Mouse (Mus musculus) stomach, postnatal 0 days (tissue): ENCODE measurements around the gene Zfp385b. TPM values are rescaled to one million over a fixed set of nuclear protein-coding genes. Genes with fewer than 3 reads are reported as not detected.

Experiments
- ATAC-seq: fragments of 200-750 bp; cut with Nextera tagmentation; 2 replicates; pipeline ENCODE4 v1.8.0; 2017; ENCODE audit not compliant: low FRiP score, low TSS enrichment
- DNase-seq: peaks from one replicate; pipeline ENCODE4 v3.0.0-alpha.2; 2016; ENCODE audit warnings: low spot score
- H3K27ac ChIP-seq: fragments of 300-500 bp; sonication (generic); replicated peaks from 2 replicates; pipeline ENCODE4 v1.5.1; 2014; ENCODE audit warnings: mild to moderate bottlenecking, control low read depth
- H3K27me3 ChIP-seq: fragments of 300-500 bp; sonication (generic); 2 replicates; pipeline ENCODE4 v1.6.1; 2014; ENCODE audit warnings: low read length; ENCODE audit not compliant: control insufficient read depth, insufficient read depth
- H3K36me3 ChIP-seq: fragments of 300-500 bp; sonication (generic); 2 replicates; pipeline ENCODE4 v1.6.1; 2014; ENCODE audit warnings: low read length, mixed read lengths; ENCODE audit not compliant: control insufficient read depth, insufficient read depth
- H3K4me1 ChIP-seq: fragments of 300-500 bp; sonication (generic); replicated peaks from 2 replicates; pipeline ENCODE4 v1.6.1; 2014; ENCODE audit warnings: antibody characterized with exemption; ENCODE audit not compliant: control insufficient read depth, insufficient read depth
- H3K4me2 ChIP-seq: fragments of 300-500 bp; sonication (generic); replicated peaks from 2 replicates; pipeline ENCODE4 v1.6.1; 2014; ENCODE audit warnings: low read depth, mild to moderate bottlenecking, control low read depth, moderate library complexity
- H3K4me3 ChIP-seq: fragments of 300-500 bp; sonication (generic); 2 replicates; pipeline ENCODE4 v1.5.1; 2014; ENCODE audit warnings: low read depth, low read length, control low read depth
- H3K9ac ChIP-seq: fragments of 300-500 bp; sonication (generic); 2 replicates; pipeline ENCODE4 v1.6.1; 2014; ENCODE audit warnings: mild to moderate bottlenecking, low read length, control low read depth, mixed read lengths
- H3K9me3 ChIP-seq: fragments of 300-500 bp; sonication (generic); 2 replicates; pipeline ENCODE4 v1.6.1; 2016; ENCODE audit warnings: low read length; ENCODE audit not compliant: control insufficient read depth
- CTCF ChIP-seq: IDR thresholded peaks from 2 replicates; pipeline ENCODE4 v1.5.1; 2016; ENCODE audit warnings: antibody characterized with exemption, low read depth, mild to moderate bottlenecking, moderate library complexity
- EP300 ChIP-seq: optimal IDR thresholded peaks from 2 replicates; pipeline ENCODE3; 2016; ENCODE audit warnings: antibody characterized with exemption
- WGBS: fragments of 180-500 bp; shearing (Covaris S2); extraction: QIAGEN DNeasy Blood & Tissue Kit; methylation state at CpG from one replicate; pipeline ENCODE4 v1.1.7; 2014; 5-methylcytosine and 5-hydroxymethylcytosine counted together
- polyA plus RNA-seq: library from polyadenylated mRNA; unstranded; fragments of >200 nt; fragmentation: Nextera tagmentation; extraction: Ambion mirVana; gene quantifications from 2 replicates; pipeline ENCODE4 v1.2.1, GENCODE M21; 2015

Gene Zfp385b
- polyA plus RNA-seq, 1 experiment from 2014 or later: 10.2 TPM

- Histone ChIP-seq H3K9me3 (no peaks in the 10 kb centered on the region), H3K27ac (no peak overlapping the region), H3K4me1 (no peaks in the 10 kb centered on the region), H3K27me3 (no peaks in the 10 kb centered on the region), H3K4me2 (no peak overlapping the region), H3K36me3 (no peaks in the 10 kb centered on the region), H3K9ac (no peak overlapping the region), H3K4me3 (no peak overlapping the region)
- TF ChIP-seq EP300 (no peak), CTCF (no peak)
- ATAC-seq (no peak), DNase-seq (no peak)
- WGBS: 82% methylated on average over 13 of the region's 13 CpGs
These were observed 407.8 kb downstream of the Zfp385b start for GRCm38 (mm10) chr2:77411612-77412011.

- no peaks in the 10 kb centered on the region for H3K4me1 ChIP-seq
- H3K4me2 ChIP-seq: no peak overlapping the region
- DNase-seq (no peak), ATAC-seq (no peak)
- no peak overlapping the region for H3K27ac ChIP-seq
- no peak overlapping the region for H3K9ac ChIP-seq
- TF ChIP-seq EP300 (no peak), CTCF (no peak)
- 64% methylated on average over 4 of the region's 5 CpGs for WGBS
- no peak overlapping the region for H3K4me3 ChIP-seq
- H3K36me3 ChIP-seq: no peaks in the 10 kb centered on the region
- no peaks in the 10 kb centered on the region for H3K27me3 ChIP-seq
- no peaks in the 10 kb centered on the region for H3K9me3 ChIP-seq
These were observed 409.8 kb downstream of the Zfp385b start for GRCm38 (mm10) chr2:77409521-77410135.

GRCm38 (mm10) chr2:77408972-77409371, 410.5 kb downstream of the Zfp385b start:
- no peak for DNase-seq

GRCm38 (mm10) chr2:77402329-77402728, 417.1 kb downstream of the Zfp385b start:
- TF ChIP-seq CTCF (no peak), EP300 (no peak)
- Histone ChIP-seq H3K27ac (no peak overlapping the region), H3K27me3 (no peaks in the 10 kb centered on the region), H3K9ac (no peak overlapping the region), H3K9me3 (no peaks in the 10 kb centered on the region), H3K4me3 (no peak overlapping the region), H3K4me1 (no peaks in the 10 kb centered on the region; the same call in 1 of the 2 replicates), H3K36me3 (no peaks in the 10 kb centered on the region), H3K4me2 (peak overlapping the region; percentile 42)
- DNase-seq: no peak
- 24% methylated on average over 13 of the region's 13 CpGs for WGBS
- ATAC-seq: no peak

More at GRCm38 (mm10) chr2:77408972-77409371, 410.5 kb downstream of the Zfp385b start:
- WGBS: 67% methylated on average over 7 of the region's 7 CpGs
- Histone ChIP-seq H3K27me3 (no peaks in the 10 kb centered on the region), H3K27ac (no peak overlapping the region), H3K4me3 (no peak overlapping the region), H3K9me3 (no peaks in the 10 kb centered on the region), H3K9ac (no peak overlapping the region), H3K4me1 (no peaks in the 10 kb centered on the region), H3K4me2 (no peak overlapping the region), H3K36me3 (no peaks in the 10 kb centered on the region)
- TF ChIP-seq EP300 (no peak), CTCF (peak; percentile 42)
- ATAC-seq: no peak

GRCm38 (mm10) chr2:77401438-77402235, 417.8 kb downstream of the Zfp385b start:
- H3K9ac ChIP-seq: 0 out of 2 replicates have a peak overlapping the region, but pooled peaks have one; percentile 18
- TF ChIP-seq EP300 (no peak), CTCF (peak; percentile 48)
- H3K36me3 ChIP-seq: no peaks in the 10 kb centered on the region
- no peaks in the 10 kb centered on the region; the same call in 1 of the 2 replicates for H3K4me1 ChIP-seq
- peak overlapping the region; percentile 42 for H3K4me2 ChIP-seq
- ATAC-seq: no peak
- H3K27me3 ChIP-seq: no peaks in the 10 kb centered on the region
- 7% methylated on average over 13 of the region's 13 CpGs for WGBS
- no peaks in the 10 kb centered on the region for H3K9me3 ChIP-seq
- H3K27ac ChIP-seq: no peak overlapping the region
- DNase-seq: no peak
- H3K4me3 ChIP-seq: peak overlapping the region; percentile 13; the same call in 1 of the 2 replicates

- TF ChIP-seq CTCF (no peak), EP300 (no peak)
- no peak overlapping the region for H3K27ac ChIP-seq
- no peaks in the 10 kb centered on the region for H3K4me1 ChIP-seq
- H3K9ac ChIP-seq: no peak overlapping the region
- DNase-seq (no peak), ATAC-seq (no peak)
- 93% methylated on average over 7 of the region's 7 CpGs for WGBS
- no peak overlapping the region for H3K4me2 ChIP-seq
- no peaks in the 10 kb centered on the region for H3K27me3 ChIP-seq
- H3K4me3 ChIP-seq: no peak overlapping the region
- no peaks in the 10 kb centered on the region for H3K36me3 ChIP-seq
- H3K9me3 ChIP-seq: no peaks in the 10 kb centered on the region
These were observed 425.6 kb downstream of the Zfp385b start for GRCm38 (mm10) chr2:77393881-77394280.
